Mouse (Mus musculus) G1E (cell line): Measurements from ENCODE around the gene Nckap5. TPM values are rescaled to one million over a fixed set of nuclear protein-coding genes. Genes with fewer than 3 reads are reported as not detected.

Source experiments
- ATAC-seq: 2 replicates; pipeline ENCODE4 v1.8.0; 2016; ENCODE audit warnings: mild to moderate bottlenecking; ENCODE audit not compliant: insufficient number of reproducible peaks, poor library complexity, low FRiP score, severe bottlenecking; ENCODE audit errors: extremely low read depth
- DNase-seq: peaks from one replicate; pipeline ENCODE4 v3.0.0; 2012; ENCODE audit warnings: low spot score
- H3K27me3 ChIP-seq: 2 replicates; pipeline ENCODE4 v1.6.1; 2012; ENCODE audit warnings: mild to moderate bottlenecking, low read length, inconsistent platforms; ENCODE audit not compliant: insufficient read depth
- H3K36me3 ChIP-seq: replicated peaks from 2 replicates; pipeline ENCODE3; 2012; ENCODE audit warnings: mild to moderate bottlenecking, inconsistent platforms
- H3K4me1 ChIP-seq: 2 replicates; pipeline ENCODE4 v1.6.1; 2012; ENCODE audit warnings: low read depth, low read length, inconsistent platforms, mixed read lengths; ENCODE audit not compliant: insufficient read depth
- H3K4me3 ChIP-seq: 2 replicates; pipeline ENCODE4 v1.5.1; 2012; ENCODE audit warnings: low read depth, mild to moderate bottlenecking, inconsistent platforms, low read length, moderate library complexity, mixed read lengths
- H3K9me3 ChIP-seq: replicated peaks from 2 replicates; pipeline ENCODE4 v1.6.1; 2012; ENCODE audit warnings: inconsistent platforms
- CTCF ChIP-seq: IDR thresholded peaks from 2 replicates; pipeline ENCODE4 v1.5.1; 2012; ENCODE audit warnings: low read depth, low read length, inconsistent platforms, mixed read lengths
- GATA1 ChIP-seq: IDR thresholded peaks from 2 replicates; pipeline ENCODE4 v1.6.1; 2012; ENCODE audit warnings: borderline replicate concordance, low read length, inconsistent platforms, mixed read lengths
- GATA2 ChIP-seq: IDR thresholded peaks from 2 replicates; pipeline ENCODE4 v1.6.1; 2012; ENCODE audit warnings: low read depth, low read length, inconsistent platforms, borderline replicate concordance
- POLR2AphosphoS5 ChIP-seq: IDR thresholded peaks from 2 replicates; pipeline ENCODE4 v1.6.1; 2012; ENCODE audit warnings: low read depth, low read length, inconsistent platforms; ENCODE audit not compliant: insufficient replicate concordance
- TAL1 ChIP-seq: conservative IDR thresholded peaks from 2 replicates; pipeline ENCODE4 v1.6.1; 2012; ENCODE audit warnings: low read depth, low read length, inconsistent platforms, mixed read lengths
- polyA plus RNA-seq: library from polyadenylated mRNA; stranded (reverse); fragments of >175 nt; gene quantifications from 2 replicates; pipeline ENCODE4 v1.2.3, GENCODE M21; 2012
- total RNA-seq, 2 experiments: library from RNA; stranded (forward) in 1 of 2; stranded (reverse) in 1 of 2; fragments of 200-1000 nt in 1 of 2; fragments of >200 nt in 1 of 2; fragmentation: Nextera tagmentation in 1 of 2; gene quantifications; 2 replicates each; pipeline ENCODE4 v1.2.3; 2014 to 2017

The Nckap5 gene
- total and polyA plus RNA-seq, 3 experiments = 0.15 to 0.44 TPM; not detected in 1

DNA sequence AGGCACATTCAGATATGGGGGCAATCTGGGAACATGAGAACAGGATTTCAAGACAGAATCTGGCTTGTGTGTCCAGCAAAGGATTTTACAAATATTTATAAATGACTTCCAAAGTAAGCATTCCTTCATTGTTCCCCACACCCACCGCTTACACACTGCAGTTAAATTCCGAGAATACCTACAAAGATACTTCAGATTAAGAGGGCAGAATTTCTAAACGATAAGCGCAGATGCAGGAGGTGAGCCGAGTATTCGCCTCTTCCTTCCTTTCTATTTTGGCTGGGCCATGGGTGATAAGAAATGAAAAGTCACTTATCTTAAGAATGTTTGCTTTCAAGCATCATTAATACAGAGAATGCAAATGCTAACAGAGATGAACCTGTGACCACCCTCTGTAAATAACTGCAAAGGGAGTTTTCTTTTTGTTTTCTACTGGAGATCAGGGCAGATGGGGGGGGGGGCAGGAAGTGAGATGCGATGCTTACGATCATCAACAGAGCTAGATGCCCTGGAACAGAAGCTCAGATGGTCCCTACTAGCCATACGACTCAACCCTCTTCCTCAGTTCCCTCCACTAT, 213.0 kb downstream of the Nckap5 start:
- H3K36me3 ChIP-seq = no peaks in the 10 kb centered on the region
- H3K4me1 ChIP-seq = peaks cover 9% of the 10 kb centered on the region
- peaks cover 21% of the 10 kb centered on the region for H3K9me3 ChIP-seq
- ATAC-seq (peak; percentile 55), DNase-seq (no peak)
- H3K4me3 ChIP-seq = no peak overlapping the region
- H3K27me3 ChIP-seq = no peaks in the 10 kb centered on the region
- TF ChIP-seq POLR2AphosphoS5 (no peak), CTCF (no peak), GATA1 (no peak), GATA2 (no peak), TAL1 (peak; percentile 35; the same call in 1 of the 2 replicates)

DNA sequence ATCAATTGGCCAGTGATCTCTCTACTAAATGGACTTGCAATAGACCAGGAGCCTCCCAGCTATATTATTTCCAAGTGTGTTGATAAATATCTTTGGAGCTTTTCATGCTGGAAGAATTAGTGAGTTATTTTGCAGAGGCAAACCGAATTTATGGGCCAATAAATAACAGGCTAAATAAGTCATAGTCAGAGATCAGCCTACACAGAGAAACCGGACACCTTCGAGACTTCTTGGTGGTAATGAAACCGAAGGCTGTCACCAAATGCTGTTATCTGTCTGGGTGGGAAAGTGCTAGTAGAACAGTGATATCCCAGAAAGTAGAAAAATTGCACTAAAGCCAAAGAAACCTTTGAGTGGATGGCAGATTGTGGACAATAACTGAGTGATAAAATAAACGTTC, 213.6 kb downstream of the Nckap5 start:
- H3K36me3 ChIP-seq = no peaks in the 10 kb centered on the region
- ATAC-seq (no peak), DNase-seq (no peak)
- TF ChIP-seq TAL1 (no peak), GATA2 (no peak), CTCF (no peak), GATA1 (no peak), POLR2AphosphoS5 (no peak)
- no peak overlapping the region for H3K4me3 ChIP-seq
- no peaks in the 10 kb centered on the region for H3K27me3 ChIP-seq
- peaks cover 21% of the 10 kb centered on the region for H3K9me3 ChIP-seq
- peaks cover 9% of the 10 kb centered on the region for H3K4me1 ChIP-seq

DNA sequence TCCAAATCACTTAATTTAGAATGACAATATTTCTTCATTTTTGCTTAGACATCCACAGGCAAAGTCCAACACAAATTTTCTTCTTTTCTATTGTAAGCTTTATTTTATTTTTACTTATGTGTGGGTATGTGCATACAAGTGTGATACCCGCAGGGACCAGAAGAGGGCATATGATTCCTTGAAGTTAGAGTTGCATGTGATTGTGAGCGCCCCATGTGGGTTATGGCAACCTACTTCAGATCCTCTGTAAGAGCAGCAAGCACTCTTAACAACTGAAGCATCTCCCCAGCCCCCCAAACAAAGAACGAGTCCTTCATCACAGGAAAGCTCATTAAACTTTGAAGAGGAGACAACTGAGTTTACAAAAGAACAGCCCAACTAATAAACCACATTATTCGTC, 217.7 kb downstream of the Nckap5 start:
- Histone ChIP-seq H3K4me3 (no peak overlapping the region), H3K9me3 (peaks cover 17% of the 10 kb centered on the region), H3K36me3 (no peaks in the 10 kb centered on the region), H3K27me3 (no peaks in the 10 kb centered on the region), H3K4me1 (no peaks in the 10 kb centered on the region)
- ATAC-seq (no peak), DNase-seq (no peak)
- no peak for TF ChIP-seq POLR2AphosphoS5
- TF ChIP-seq GATA2 = no peak
- no peak for TF ChIP-seq GATA1
- no peak for TF ChIP-seq CTCF
- TF ChIP-seq TAL1 = no peak

DNA sequence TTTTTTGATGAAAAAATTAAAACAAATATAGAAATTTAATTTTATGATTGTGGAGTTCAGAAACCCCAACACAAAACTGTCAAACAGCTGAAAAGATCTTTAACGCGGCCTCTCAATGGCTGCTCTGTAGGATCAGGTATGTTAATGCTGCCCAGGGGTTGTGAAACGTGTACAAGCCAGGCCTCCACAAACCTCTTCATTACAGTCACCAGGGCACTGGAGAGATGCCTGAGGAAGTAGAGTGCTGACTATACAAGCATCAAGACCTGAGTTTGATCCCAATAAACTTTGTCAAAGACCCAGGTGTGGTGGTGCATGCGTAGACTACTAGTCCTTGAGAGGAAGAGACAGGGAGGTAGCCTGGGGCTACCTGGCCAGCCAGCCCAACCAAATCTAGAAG, 222.0 kb downstream of the Nckap5 start:
- Histone ChIP-seq H3K4me1 (no peaks in the 10 kb centered on the region), H3K4me3 (no peak overlapping the region), H3K9me3 (peaks cover 45% of the 10 kb centered on the region), H3K27me3 (0 out of 2 replicates have a peak, but pooled peaks cover 3% of the 10 kb centered on the region), H3K36me3 (no peaks in the 10 kb centered on the region)
- ATAC-seq (no peak), DNase-seq (no peak)
- TF ChIP-seq GATA1 (no peak), GATA2 (no peak), TAL1 (no peak), CTCF (no peak), POLR2AphosphoS5 (no peak)

DNA sequence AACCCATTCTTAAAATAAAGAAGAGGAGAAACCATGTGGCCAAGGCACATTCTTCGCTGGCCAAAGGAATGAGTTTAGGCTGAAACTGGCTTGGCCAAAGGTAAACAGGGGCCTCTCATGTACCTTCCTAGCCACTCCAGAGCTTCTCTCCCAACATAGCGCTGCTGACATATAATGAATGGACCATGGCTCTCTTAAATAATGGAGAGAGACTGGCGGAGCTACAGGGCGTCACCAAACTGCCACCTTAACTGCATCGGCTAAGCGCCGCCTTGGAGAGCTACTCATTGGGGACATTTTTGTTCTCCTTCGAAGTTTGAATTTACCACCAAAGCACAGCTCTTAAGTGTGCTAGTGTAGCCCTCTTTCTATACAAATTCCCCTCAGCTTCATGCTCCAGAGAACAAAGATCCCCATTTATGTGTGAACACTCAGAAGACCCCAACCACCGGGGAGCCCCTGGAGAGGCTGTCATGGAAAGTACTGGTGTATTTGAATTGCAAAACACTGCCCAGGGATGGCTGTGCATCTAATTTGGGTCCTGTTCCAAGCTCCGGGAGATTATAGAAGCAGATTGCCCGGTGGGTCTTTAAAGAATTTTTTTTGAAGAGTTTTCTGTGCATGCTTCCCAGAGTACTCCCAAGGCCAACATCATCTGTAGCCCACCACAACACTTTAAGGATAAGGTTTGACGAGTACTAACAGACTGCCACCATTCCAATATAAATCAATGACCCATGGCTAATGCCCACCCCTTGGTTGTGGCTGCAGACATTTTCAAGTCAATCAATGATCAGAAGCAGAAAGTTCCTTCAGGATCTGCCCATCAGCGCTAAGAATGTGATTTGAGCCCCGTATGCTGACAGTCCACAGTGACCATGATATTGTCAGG, 224.2 kb downstream of the Nckap5 start:
- H3K27me3 ChIP-seq = 0 out of 2 replicates have a peak, but pooled peaks cover 3% of the 10 kb centered on the region
- H3K36me3 ChIP-seq = no peaks in the 10 kb centered on the region
- no peak overlapping the region for H3K4me3 ChIP-seq
- TF ChIP-seq CTCF = no peak
- no peak for TF ChIP-seq GATA1
- no peak for TF ChIP-seq GATA2
- no peak for TF ChIP-seq TAL1
- no peak for TF ChIP-seq POLR2AphosphoS5
- DNase-seq (no peak), ATAC-seq (no peak)
- H3K9me3 ChIP-seq = peaks cover 57% of the 10 kb centered on the region
- no peaks in the 10 kb centered on the region for H3K4me1 ChIP-seq

DNA sequence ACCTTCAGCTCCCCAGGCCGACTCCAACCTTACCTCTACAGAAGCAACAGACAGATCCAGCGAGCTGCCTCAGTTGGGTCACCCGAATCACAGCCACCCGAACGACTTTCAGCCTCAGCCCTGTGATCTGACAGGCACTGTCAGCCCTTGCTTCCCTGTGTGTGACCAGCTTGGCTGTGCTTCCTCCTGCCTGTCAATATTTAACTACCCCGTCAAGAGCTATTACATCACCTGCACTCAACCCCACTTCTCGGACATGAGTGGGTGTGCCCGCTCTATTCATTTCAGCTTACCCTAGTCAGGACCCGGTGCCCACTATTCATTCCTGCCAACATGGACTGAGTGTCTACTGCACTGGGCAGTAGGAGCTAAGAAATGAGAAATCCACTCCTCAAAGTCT, 226.0 kb downstream of the Nckap5 start:
- DNase-seq (no peak), ATAC-seq (no peak)
- Histone ChIP-seq H3K9me3 (peaks cover 61% of the 10 kb centered on the region), H3K4me1 (no peaks in the 10 kb centered on the region), H3K27me3 (0 out of 2 replicates have a peak, but pooled peaks cover 3% of the 10 kb centered on the region), H3K36me3 (no peaks in the 10 kb centered on the region), H3K4me3 (no peak overlapping the region)
- TF ChIP-seq CTCF (no peak), GATA1 (no peak), POLR2AphosphoS5 (no peak), TAL1 (no peak), GATA2 (no peak)
